Mouse (Mus musculus): ENCODE measurements around the gene Svop.

- no peak for TF ChIP-seq MYOG (IDR thresholded peaks at IDR 0.05; ENCODE audit: control insufficient read depth, extremely low read depth, insufficient read length)
- TF ChIP-seq CTCF (IDR thresholded peaks at IDR 0.05; ENCODE audit: control insufficient read depth, insufficient read depth, insufficient read length) = no peak
- no peak for TF ChIP-seq MAX (IDR thresholded peaks at IDR 0.05)
- no peak for TF ChIP-seq FOSL1 (IDR thresholded peaks at IDR 0.05; ENCODE audit: insufficient read depth, low read length, poor library complexity, severe bottlenecking)
Observed at GRCm38 (mm10) chr5:114009049-114009448, 82.3 kb downstream of the Svop start.

Data from C2C12 (cell line).